Mouse (Mus musculus) liver, embryonic 16.5 days (tissue): ENCODE results near the gene Tmem202. TPM values are rescaled to one million over a fixed set of nuclear protein-coding genes. Genes with fewer than 3 reads are reported as not detected.

Experiments used
- ATAC-seq: fragments of 200-750 bp; cut with Nextera tagmentation; 2 replicates; pipeline ENCODE4 v1.8.0; 2017; ENCODE audit warnings: low read depth, mild to moderate bottlenecking, moderate number of reproducible peaks, moderate library complexity
- H3K27ac ChIP-seq: fragments of 300-500 bp; sonication (generic); 2 replicates; pipeline ENCODE4 v1.5.1; 2014; ENCODE audit warnings: mild to moderate bottlenecking, low read length
- H3K27me3 ChIP-seq: fragments of 300-500 bp; sonication (generic); 2 replicates; pipeline ENCODE4 v1.6.1; 2014; ENCODE audit warnings: low read depth, low read length, mixed read lengths; ENCODE audit not compliant: control insufficient read depth, insufficient read depth
- H3K36me3 ChIP-seq: fragments of 300-500 bp; sonication (generic); 2 replicates; pipeline ENCODE4 v1.6.1; 2014; ENCODE audit warnings: mild to moderate bottlenecking; ENCODE audit not compliant: control insufficient read depth, insufficient read depth
- H3K4me1 ChIP-seq: fragments of 300-500 bp; sonication (generic); 2 replicates; pipeline ENCODE4 v1.6.1; 2014; ENCODE audit warnings: low read depth, low read length, mixed read lengths; ENCODE audit not compliant: control insufficient read depth
- H3K4me2 ChIP-seq: fragments of 300-500 bp; sonication (generic); 2 replicates; pipeline ENCODE4 v1.6.1; 2014; ENCODE audit warnings: low read depth, low read length, mixed read lengths
- H3K4me3 ChIP-seq: fragments of 300-500 bp; sonication (generic); 2 replicates; pipeline ENCODE4 v1.5.1; 2014; ENCODE audit warnings: low read depth, mild to moderate bottlenecking, low read length
- H3K9ac ChIP-seq: fragments of 300-500 bp; sonication (generic); 2 replicates; pipeline ENCODE4 v1.6.1; 2014; ENCODE audit warnings: low read depth, low read length
- H3K9me3 ChIP-seq: fragments of 300-500 bp; sonication (generic); replicated peaks from 2 replicates; pipeline ENCODE4 v1.6.1; 2016; ENCODE audit warnings: low read length; ENCODE audit not compliant: control insufficient read depth
- WGBS: fragments of 180-500 bp; shearing (Covaris S2); extraction: QIAGEN DNeasy Blood & Tissue Kit; methylation state at CpG from one replicate; pipeline ENCODE4 v1.1.7; 2014; ENCODE audit not compliant: insufficient replicate concordance; 5-methylcytosine and 5-hydroxymethylcytosine counted together
- polyA plus RNA-seq: library from polyadenylated mRNA; unstranded; fragments of >200 nt; fragmentation: Nextera tagmentation; extraction: Ambion mirVana; gene quantifications from 2 replicates; pipeline ENCODE4 v1.2.1, GENCODE M21; 2015

The Tmem202 gene
- polyA plus RNA-seq, 1 experiment from 2014 or later: not detected

DNA sequence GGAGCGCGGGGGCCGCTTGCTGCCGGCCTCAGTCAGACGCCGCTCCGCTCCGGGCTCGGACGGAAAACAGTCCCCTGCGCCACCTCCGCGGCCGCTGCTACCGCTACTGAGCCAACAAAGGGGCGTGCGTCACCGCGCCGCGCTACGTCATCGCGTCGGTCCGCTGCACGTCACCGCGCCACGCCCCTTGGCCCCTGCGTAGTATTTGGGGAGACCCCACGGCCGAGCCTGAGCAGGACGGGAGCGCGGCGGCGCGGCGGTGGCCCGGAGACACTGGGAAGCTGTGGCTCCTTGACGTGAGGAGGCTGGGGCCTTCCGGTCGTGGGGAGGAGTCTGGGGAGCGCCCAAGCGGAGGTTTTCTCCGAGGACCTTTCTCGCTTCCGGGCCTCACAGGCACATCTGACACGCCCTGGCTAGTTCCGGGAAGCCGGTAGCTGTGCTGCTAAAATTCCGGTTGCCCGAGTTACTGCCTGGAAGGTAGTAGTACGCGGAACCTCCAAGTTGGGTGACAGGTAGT is 53.0 kb downstream of the Tmem202 start, which contains the start of gene Arih1:
TSS of gene Arih1 (minus strand) at position 70 of the 517 bp plus-strand sequence.
- no peaks in the 10 kb centered on the region for H3K9me3 ChIP-seq
- under 1% methylated on average over 56 of the region's 56 CpGs for WGBS
- ATAC-seq: peak; percentile 93
- peak within 1 kb of the TSS; percentile 76 for H3K4me3 ChIP-seq
- no peaks in the 10 kb centered on the region for H3K36me3 ChIP-seq
- H3K4me2 ChIP-seq: peak within 1 kb of the TSS; percentile 75
- peaks cover 7% of the 10 kb centered on the region for H3K4me1 ChIP-seq
- no peaks in the 10 kb centered on the region for H3K27me3 ChIP-seq
- peak within 1 kb of the TSS; percentile 99 for H3K27ac ChIP-seq
- H3K9ac ChIP-seq: peak within 1 kb of the TSS; percentile 96

GRCm38 (mm10) chr9:59486076-59486518 is 53.5 kb downstream of the Tmem202 start:
- peaks cover 7% of the 10 kb centered on the region for H3K4me1 ChIP-seq
- H3K9ac ChIP-seq: peak overlapping the region; percentile 96
- H3K4me3 ChIP-seq: peak overlapping the region; percentile 76
- H3K4me2 ChIP-seq: peak overlapping the region; percentile 75
- ATAC-seq: peak; percentile 66
- no peaks in the 10 kb centered on the region for H3K9me3 ChIP-seq
- under 1% methylated on average over 65 of the region's 71 CpGs for WGBS
- no peaks in the 10 kb centered on the region for H3K27me3 ChIP-seq
- H3K36me3 ChIP-seq: no peaks in the 10 kb centered on the region
- H3K27ac ChIP-seq: peak overlapping the region; percentile 99

- peak; percentile 45 for ATAC-seq
- H3K4me1 ChIP-seq: peaks cover 7% of the 10 kb centered on the region
- H3K27me3 ChIP-seq: no peaks in the 10 kb centered on the region
- peak overlapping the region; percentile 76 for H3K4me3 ChIP-seq
- H3K4me2 ChIP-seq: peak overlapping the region; percentile 75
- peak overlapping the region; percentile 96 for H3K9ac ChIP-seq
- peak overlapping the region; percentile 99 for H3K27ac ChIP-seq
- no peaks in the 10 kb centered on the region for H3K9me3 ChIP-seq
- under 1% methylated on average over 34 of the region's 34 CpGs for WGBS
- H3K36me3 ChIP-seq: no peaks in the 10 kb centered on the region
Observed at GRCm38 (mm10) chr9:59485511-59486075, 54.1 kb downstream of the Tmem202 start.

DNA sequence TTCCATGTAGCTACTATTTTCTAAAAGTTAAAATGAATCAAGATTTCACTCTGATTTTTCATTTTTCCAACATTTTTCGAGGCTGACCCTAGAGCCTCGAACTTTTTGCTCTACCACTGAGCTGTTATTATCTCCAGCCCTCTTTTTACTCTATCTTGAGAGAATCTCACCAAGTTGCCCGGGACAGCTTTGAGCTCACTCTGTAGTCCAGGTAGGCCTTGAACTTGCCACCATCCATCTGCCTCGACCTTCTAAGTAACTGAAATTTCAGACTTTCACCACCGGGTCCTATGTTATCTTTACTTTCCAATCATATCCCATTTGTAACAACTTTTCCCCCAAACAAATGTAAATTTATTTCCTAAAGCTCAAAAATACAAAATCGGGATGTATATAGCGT is 54.9 kb downstream of the Tmem202 start:
- no peaks in the 10 kb centered on the region for H3K36me3 ChIP-seq
- H3K9me3 ChIP-seq: no peaks in the 10 kb centered on the region
- no peaks in the 10 kb centered on the region for H3K27me3 ChIP-seq
- no peak for ATAC-seq
- 5% methylated on average over 7 of the region's 7 CpGs for WGBS
- H3K27ac ChIP-seq: 0 out of 2 replicates have a peak overlapping the region, but pooled peaks have one; percentile 99
- peak overlapping the region; percentile 75 for H3K4me2 ChIP-seq
- H3K4me1 ChIP-seq: peaks cover 7% of the 10 kb centered on the region
- peak overlapping the region; percentile 76 for H3K4me3 ChIP-seq
- peak overlapping the region; percentile 96 for H3K9ac ChIP-seq

GRCm38 (mm10) chr9:59482419-59482818 is 57.2 kb downstream of the Tmem202 start:
- Histone ChIP-seq H3K27me3 (no peaks in the 10 kb centered on the region), H3K27ac (no peak overlapping the region), H3K4me1 (peaks cover 7% of the 10 kb centered on the region), H3K9me3 (no peaks in the 10 kb centered on the region), H3K9ac (no peak overlapping the region), H3K4me2 (no peak overlapping the region), H3K36me3 (no peaks in the 10 kb centered on the region), H3K4me3 (no peak overlapping the region)
- no peak for ATAC-seq
- WGBS: 23% methylated on average over 1 of the region's 1 CpGs

DNA sequence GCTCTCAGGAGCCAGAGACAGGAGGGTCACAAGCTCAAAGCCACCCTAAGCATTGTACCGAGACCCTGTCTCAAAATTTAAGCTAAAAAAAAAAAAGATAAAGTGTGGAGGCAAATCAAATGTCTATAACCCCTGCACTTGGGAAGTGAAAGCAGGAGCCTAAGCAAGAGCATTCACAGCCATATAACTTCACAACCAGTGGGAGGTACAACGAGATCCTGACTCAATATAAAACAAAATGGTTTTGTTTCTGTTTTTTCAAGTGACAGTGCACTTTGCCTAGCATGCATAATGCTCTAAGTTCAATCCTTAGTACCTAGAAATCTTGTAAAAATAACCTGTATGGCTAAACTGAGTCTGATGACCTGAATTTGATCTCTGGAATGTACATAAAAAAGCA is 63.0 kb downstream of the Tmem202 start:
- Histone ChIP-seq H3K9me3 (no peaks in the 10 kb centered on the region), H3K36me3 (no peaks in the 10 kb centered on the region; the same call in 1 of the 2 replicates), H3K9ac (no peak overlapping the region), H3K4me2 (no peak overlapping the region), H3K27ac (no peak overlapping the region), H3K27me3 (no peaks in the 10 kb centered on the region), H3K4me3 (no peak overlapping the region), H3K4me1 (peaks cover 2% of the 10 kb centered on the region)
- 76% methylated on average over 2 of the region's 2 CpGs for WGBS
- no peak for ATAC-seq

- no peak overlapping the region for H3K9ac ChIP-seq
- H3K27me3 ChIP-seq: no peaks in the 10 kb centered on the region
- no peaks in the 10 kb centered on the region; the same call in 1 of the 2 replicates for H3K36me3 ChIP-seq
- no peak overlapping the region for H3K4me3 ChIP-seq
- no peak overlapping the region for H3K27ac ChIP-seq
- no peak for ATAC-seq
- peaks cover 2% of the 10 kb centered on the region for H3K4me1 ChIP-seq
- no peaks in the 10 kb centered on the region for H3K9me3 ChIP-seq
- H3K4me2 ChIP-seq: no peak overlapping the region
- WGBS: 37% methylated on average over 1 of the region's 1 CpGs
Observed at GRCm38 (mm10) chr9:59474838-59475237, 64.8 kb downstream of the Tmem202 start.

DNA sequence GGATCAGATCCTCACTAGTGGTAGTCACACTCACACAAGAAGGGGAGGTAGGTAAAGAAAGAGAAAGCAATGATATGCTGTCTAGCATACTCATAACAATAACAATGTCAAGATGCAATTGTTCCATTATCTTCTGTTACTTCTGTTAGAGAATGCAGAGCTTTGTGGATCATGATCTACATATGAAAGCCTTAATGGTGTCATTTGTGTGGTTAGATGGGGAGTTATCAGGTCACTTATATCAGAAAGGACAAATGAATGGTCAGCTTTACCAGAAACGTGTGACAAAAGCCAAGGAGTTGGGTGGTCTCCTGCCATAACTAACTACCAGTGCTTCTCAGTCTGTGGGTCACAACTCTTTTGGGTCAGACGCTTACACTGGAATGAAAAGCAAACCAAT is 66.5 kb downstream of the Tmem202 start:
- H3K4me1 ChIP-seq: peaks cover 2% of the 10 kb centered on the region; the same call in 1 of the 2 replicates
- no peaks in the 10 kb centered on the region for H3K9me3 ChIP-seq
- H3K27ac ChIP-seq: no peak overlapping the region
- no peak overlapping the region for H3K9ac ChIP-seq
- no peaks in the 10 kb centered on the region; the same call in 1 of the 2 replicates for H3K36me3 ChIP-seq
- no peak for ATAC-seq
- no peak overlapping the region for H3K4me2 ChIP-seq
- H3K4me3 ChIP-seq: no peak overlapping the region
- 70% methylated on average over 2 of the region's 2 CpGs for WGBS
- no peaks in the 10 kb centered on the region for H3K27me3 ChIP-seq

GRCm38 (mm10) chr9:59469446-59469845 is 70.2 kb downstream of the Tmem202 start:
- WGBS: 63% methylated on average over 1 of the region's 1 CpGs
- Histone ChIP-seq H3K27ac (no peak overlapping the region), H3K27me3 (no peaks in the 10 kb centered on the region), H3K4me3 (no peak overlapping the region), H3K36me3 (no peaks in the 10 kb centered on the region; the same call in 1 of the 2 replicates), H3K9me3 (no peaks in the 10 kb centered on the region), H3K4me1 (no peaks in the 10 kb centered on the region), H3K9ac (no peak overlapping the region), H3K4me2 (no peak overlapping the region)
- no peak for ATAC-seq
